Mouse (Mus musculus) hindbrain, postnatal 0 days (tissue): ENCODE data around the gene Psen2. TPM values are rescaled to one million over a fixed set of nuclear protein-coding genes. Genes with fewer than 3 reads are reported as not detected.

Source experiments
- ATAC-seq: fragments of 200-750 bp; cut with Nextera tagmentation; 2 replicates; pipeline ENCODE4 v1.8.0; 2017; ENCODE audit warnings: mild to moderate bottlenecking, moderate TSS enrichment, moderate library complexity
- DNase-seq: peaks from one replicate; pipeline ENCODE4 v3.0.0-alpha.2; 2015; ENCODE audit warnings: low spot score
- H3K27ac ChIP-seq: fragments of 300-500 bp; sonication (generic); 2 replicates; pipeline ENCODE4 v1.5.1; 2014; ENCODE audit warnings: mild to moderate bottlenecking
- H3K27me3 ChIP-seq: fragments of 300-500 bp; sonication (generic); 2 replicates; pipeline ENCODE4 v1.6.1; 2014; ENCODE audit warnings: low read length, mixed read lengths; ENCODE audit not compliant: insufficient read depth
- H3K36me3 ChIP-seq: fragments of 300-500 bp; sonication (generic); 2 replicates; pipeline ENCODE4 v1.6.1; 2014; ENCODE audit warnings: low read length, mixed read lengths; ENCODE audit not compliant: insufficient read depth
- H3K4me1 ChIP-seq: fragments of 300-500 bp; sonication (generic); 2 replicates; pipeline ENCODE4 v1.6.1; 2014; ENCODE audit warnings: antibody characterized with exemption, low read length, mixed read lengths; ENCODE audit not compliant: insufficient read depth
- H3K4me2 ChIP-seq: fragments of 300-500 bp; sonication (generic); 2 replicates; pipeline ENCODE4 v1.6.1; 2014; ENCODE audit warnings: low read depth, mild to moderate bottlenecking, low read length, moderate library complexity, mixed read lengths
- H3K4me3 ChIP-seq: fragments of 300-500 bp; sonication (generic); 2 replicates; pipeline ENCODE4 v1.5.1; 2014; ENCODE audit warnings: low read length
- H3K9ac ChIP-seq: fragments of 300-500 bp; sonication (generic); replicated peaks from 2 replicates; pipeline ENCODE4 v1.6.1; 2014; ENCODE audit warnings: mild to moderate bottlenecking, low read length, moderate library complexity, mixed read lengths
- H3K9me3 ChIP-seq: fragments of 300-500 bp; sonication (generic); 2 replicates; pipeline ENCODE4 v1.6.1; 2016; ENCODE audit warnings: low read length, mixed read lengths
- CTCF ChIP-seq: IDR thresholded peaks from 2 replicates; pipeline ENCODE4 v1.5.1; 2016; ENCODE audit warnings: antibody characterized with exemption, control low read depth, low read depth
- WGBS: fragments of 180-500 bp; shearing (Covaris S2); extraction: QIAGEN DNeasy Blood & Tissue Kit; methylation state at CpG from one replicate; pipeline ENCODE4 v1.1.7; 2014; 5-methylcytosine and 5-hydroxymethylcytosine counted together
- polyA plus RNA-seq: library from polyadenylated mRNA; unstranded; fragments of >200 nt; fragmentation: Nextera tagmentation; extraction: Ambion mirVana; gene quantifications from 2 replicates; pipeline ENCODE4 v1.2.1, GENCODE M21; 2015
- total RNA-seq: library from RNA; depleted of rRNA; stranded (reverse); fragments of >200 nt; gene quantifications from 2 replicates; pipeline ENCODE4 v1.2.3, GENCODE M21; 2014; rRNA removed

Psen2 gene
- total RNA-seq (26.6 and 33.5 TPM in 2 replicates), polyA plus RNA-seq (23.2 and 23.7 TPM in 2 replicates)

DNA sequence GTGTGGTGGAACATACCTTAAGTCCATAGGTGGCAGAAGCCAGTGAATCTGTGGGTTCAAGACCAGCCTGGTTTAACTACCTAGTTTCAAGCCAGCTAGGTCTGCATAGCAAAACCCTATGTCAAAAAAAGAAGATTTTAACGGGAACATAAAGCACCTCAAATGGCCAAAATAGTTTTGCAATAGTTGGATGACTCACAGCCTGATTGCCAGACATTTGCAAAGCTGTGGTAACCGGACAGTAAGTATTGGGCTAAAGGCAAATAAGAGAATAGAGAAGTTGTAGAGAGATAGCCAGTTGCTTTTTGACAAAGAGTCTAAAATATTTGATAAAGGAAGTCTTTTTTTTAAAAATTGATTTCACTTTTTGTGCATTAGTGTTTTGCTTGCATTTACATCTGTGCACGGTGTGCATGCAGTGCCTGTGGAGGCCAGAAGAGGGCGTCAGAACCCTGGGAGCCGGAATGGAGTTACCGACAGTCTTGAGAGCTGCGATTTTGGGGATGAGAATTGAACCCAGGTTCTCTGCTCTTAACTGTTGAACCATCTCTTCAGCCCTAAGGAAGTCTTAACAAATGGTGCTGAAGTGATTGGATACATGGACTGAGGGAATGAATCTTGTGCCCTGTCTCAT is at the start of gene Psen2:
Psen2 (minus strand) TSS at position 75 of the 634 bp plus-strand sequence.
- Histone ChIP-seq H3K9me3 (no peaks in the 10 kb centered on the region), H3K9ac (no peak within 1 kb of the TSS), H3K27ac (no peak within 1 kb of the TSS), H3K4me2 (no peak within 1 kb of the TSS), H3K36me3 (no peaks in the 10 kb centered on the region), H3K4me3 (no peak within 1 kb of the TSS), H3K4me1 (no peaks in the 10 kb centered on the region), H3K27me3 (no peaks in the 10 kb centered on the region)
- 24% methylated on average over 7 of the region's 7 CpGs for WGBS
- TF ChIP-seq CTCF, result peak; percentile 68
- DNase-seq (no peak), ATAC-seq (no peak)

GRCm38 (mm10) chr1:180312792-180313311 is 49.6 kb upstream of the Psen2 start:
- 10% methylated on average over 6 of the region's 6 CpGs for WGBS
- TF ChIP-seq CTCF, result no peak
- ATAC-seq, result peak; percentile 78
- H3K9ac ChIP-seq, result no peak overlapping the region
- H3K27ac ChIP-seq, result peak overlapping the region; percentile 46
- H3K4me1 ChIP-seq, result peaks cover 9% of the 10 kb centered on the region
- peak; percentile 83 for DNase-seq
- no peak overlapping the region for H3K4me3 ChIP-seq
- H3K9me3 ChIP-seq, result no peaks in the 10 kb centered on the region
- no peaks in the 10 kb centered on the region for H3K36me3 ChIP-seq
- H3K4me2 ChIP-seq, result peak overlapping the region; percentile 54
- no peaks in the 10 kb centered on the region for H3K27me3 ChIP-seq

DNA sequence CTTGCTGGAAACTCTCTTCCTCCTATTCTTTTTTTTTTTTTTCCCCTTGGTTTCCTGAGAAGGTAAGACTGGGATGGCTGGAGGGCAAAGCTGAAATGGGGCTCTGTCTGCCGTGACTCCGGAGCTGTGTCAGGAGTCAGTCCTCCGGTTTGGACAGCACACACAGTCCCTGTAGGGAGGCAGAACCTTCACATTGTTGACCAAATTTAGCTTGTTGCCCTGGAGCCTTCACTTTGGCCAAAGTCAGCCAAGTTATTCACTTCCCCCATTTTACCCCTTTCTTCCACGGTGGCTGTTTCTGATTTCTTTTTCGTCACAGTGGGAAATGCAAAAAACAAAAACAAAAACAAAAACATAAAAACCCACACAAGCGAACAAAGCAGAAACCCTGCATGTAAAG is 49.0 kb upstream of the Psen2 start:
- no peak overlapping the region for H3K9ac ChIP-seq
- 22% methylated on average over 6 of the region's 6 CpGs for WGBS
- peak overlapping the region; percentile 46 for H3K27ac ChIP-seq

DNA sequence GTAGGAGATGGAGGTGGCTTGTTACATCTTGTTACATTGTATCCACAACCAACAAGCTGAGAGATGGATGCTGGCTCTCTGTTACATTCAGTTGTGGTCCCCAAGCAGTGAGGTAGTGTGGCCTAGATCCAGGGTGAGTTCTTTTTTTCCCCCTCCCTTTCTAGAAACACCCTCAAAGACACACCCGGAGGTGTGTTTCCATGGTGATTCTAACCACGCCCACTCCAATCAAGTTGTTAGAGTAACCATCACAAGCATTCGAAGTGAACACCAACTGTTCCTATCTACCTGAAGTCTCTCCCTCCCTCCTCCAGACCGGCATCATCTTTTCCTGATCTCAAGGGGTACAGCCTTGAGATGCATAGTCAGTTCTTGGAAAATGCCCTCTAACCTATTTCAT is 45.7 kb upstream of the Psen2 start:
- Histone ChIP-seq H3K27me3 (no peaks in the 10 kb centered on the region), H3K9me3 (no peaks in the 10 kb centered on the region), H3K9ac (no peak overlapping the region), H3K4me3 (no peak overlapping the region), H3K36me3 (no peaks in the 10 kb centered on the region), H3K27ac (no peak overlapping the region), H3K4me2 (no peak overlapping the region), H3K4me1 (peaks cover 7% of the 10 kb centered on the region)
- WGBS, result 64% methylated on average over 4 of the region's 4 CpGs
- ATAC-seq (no peak), DNase-seq (no peak)
- TF ChIP-seq CTCF, result no peak

More for the DNA sequence above, 49.0 kb upstream of the Psen2 start:
- no peak overlapping the region for H3K4me2 ChIP-seq
- H3K4me3 ChIP-seq, result no peak overlapping the region
- DNase-seq (peak; percentile 53), ATAC-seq (0 out of 2 replicates have a peak, but pooled peaks have one; percentile 46)
- no peaks in the 10 kb centered on the region for H3K27me3 ChIP-seq
- TF ChIP-seq CTCF, result no peak
- H3K4me1 ChIP-seq, result peaks cover 9% of the 10 kb centered on the region
- H3K9me3 ChIP-seq, result no peaks in the 10 kb centered on the region
- no peaks in the 10 kb centered on the region for H3K36me3 ChIP-seq

DNA sequence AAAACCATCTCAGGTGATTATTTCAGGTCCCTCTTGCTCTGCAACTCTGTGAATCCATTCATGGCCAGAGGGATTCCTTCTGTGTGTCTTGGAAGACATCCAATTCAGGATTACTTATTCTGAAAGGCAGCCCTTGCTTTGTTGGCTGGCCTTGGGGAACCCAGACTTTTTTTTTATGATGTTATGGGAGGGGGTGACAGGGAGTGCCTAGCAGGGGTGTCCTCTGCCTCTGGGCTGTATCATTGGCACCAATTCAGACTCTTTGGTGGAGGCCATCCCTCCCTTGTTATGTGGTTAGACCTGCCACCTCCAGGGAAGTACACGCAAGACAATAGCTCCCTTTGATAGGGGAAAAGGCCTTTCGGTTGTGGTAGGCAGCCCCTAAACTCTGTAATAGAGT is 44.4 kb upstream of the Psen2 start:
- Histone ChIP-seq H3K4me3 (no peak overlapping the region), H3K27me3 (no peaks in the 10 kb centered on the region), H3K4me1 (no peaks in the 10 kb centered on the region; the same call in 1 of the 2 replicates), H3K9me3 (no peaks in the 10 kb centered on the region), H3K9ac (no peak overlapping the region), H3K36me3 (no peaks in the 10 kb centered on the region), H3K27ac (no peak overlapping the region), H3K4me2 (no peak overlapping the region)
- ATAC-seq (no peak), DNase-seq (peak; percentile 11)
- TF ChIP-seq CTCF, result no peak
- WGBS, result 25% methylated on average over 2 of the region's 2 CpGs

GRCm38 (mm10) chr1:180306889-180307288 is 43.7 kb upstream of the Psen2 start:
- no peak overlapping the region for H3K4me2 ChIP-seq
- no peak overlapping the region for H3K9ac ChIP-seq
- no peaks in the 10 kb centered on the region for H3K27me3 ChIP-seq
- no peak for TF ChIP-seq CTCF
- no peaks in the 10 kb centered on the region for H3K36me3 ChIP-seq
- H3K9me3 ChIP-seq, result no peaks in the 10 kb centered on the region
- DNase-seq (no peak), ATAC-seq (no peak)
- no peaks in the 10 kb centered on the region; the same call in 1 of the 2 replicates for H3K4me1 ChIP-seq
- H3K4me3 ChIP-seq, result no peak overlapping the region
- H3K27ac ChIP-seq, result no peak overlapping the region
- WGBS, result 75% methylated on average over 9 of the region's 9 CpGs

- no peak overlapping the region for H3K4me2 ChIP-seq
- H3K4me1 ChIP-seq, result no peaks in the 10 kb centered on the region; the same call in 1 of the 2 replicates
- TF ChIP-seq CTCF, result no peak
- ATAC-seq (no peak), DNase-seq (no peak)
- no peaks in the 10 kb centered on the region for H3K36me3 ChIP-seq
- no peaks in the 10 kb centered on the region for H3K27me3 ChIP-seq
- H3K27ac ChIP-seq, result no peak overlapping the region
- 31% methylated on average over 5 of the region's 5 CpGs for WGBS
- H3K9me3 ChIP-seq, result no peaks in the 10 kb centered on the region
- no peak overlapping the region for H3K9ac ChIP-seq
- H3K4me3 ChIP-seq, result no peak overlapping the region
These were observed 40.4 kb upstream of the Psen2 start for GRCm38 (mm10) chr1:180303600-180303999.
